Mouse (Mus musculus): ENCODE measurements around the gene Hdc.

DNA sequence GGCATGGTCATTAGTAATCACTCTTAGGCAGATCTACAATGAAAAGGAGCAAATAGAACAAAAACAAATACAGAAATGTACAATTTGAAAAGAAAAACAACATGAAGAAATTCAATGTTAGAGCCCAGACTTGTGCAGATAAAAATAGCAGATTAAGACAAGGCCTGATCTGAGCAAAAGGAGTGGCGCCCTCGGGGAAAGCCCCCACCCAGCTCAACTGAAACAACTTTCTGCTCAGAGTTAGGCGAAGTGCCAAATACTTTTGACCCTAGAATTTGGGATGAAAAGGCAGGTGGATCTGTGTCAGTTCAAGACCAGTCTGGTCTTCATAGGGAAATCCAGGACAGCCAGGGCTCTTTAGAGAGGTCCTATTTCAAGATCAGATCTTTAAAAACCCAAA is 46.9 kb upstream of the Hdc start:
- TF ChIP-seq CTCF (IDR thresholded peaks at IDR 0.05; ENCODE audit: insufficient read depth, low read depth, low read length) (no peak), POLR2A (IDR thresholded peaks at IDR 0.05; ENCODE audit: insufficient read depth, low read depth, low read length) (no peak)
